8 mouse cellular contexts compared by ENCODE assay signal in genomic region chr13:109907634-109908033, GRCm38 (mm10).
DNase-seq lines count a peak whose midpoint lies in the region; ATAC-seq and TF ChIP-seq lines count a peak whose summit lies in the region.

No protein-coding gene starts in this region.

- peak; percentile 85 for TF ChIP-seq CTCF in bone marrow macrophage, adult 2 months (IDR thresholded peaks at IDR 0.05; ENCODE audit: low read depth, low read length)
- TF ChIP-seq CTCF in embryonic fibroblast, embryonic 13.5 days (IDR thresholded peaks at IDR 0.05; ENCODE audit: borderline replicate concordance, insufficient read depth, low read length): peak; percentile 71
- peak; percentile 61; the same call in 1 of the 2 replicates for TF ChIP-seq CTCF in thymus, adult 2 months (IDR thresholded peaks at IDR 0.05; ENCODE audit: borderline replicate concordance, control insufficient read depth, extremely low read depth, insufficient read depth, low read length, poor library complexity)

- no peak overlapping the region for H3K27ac ChIP-seq in midbrain, embryonic 14.5 days (replicated peaks; ENCODE audit: low read depth, low read length)
- H3K27ac ChIP-seq in midbrain, embryonic 15.5 days: no peak overlapping the region
- H3K27ac ChIP-seq in bone marrow macrophage, adult 2 months (ENCODE audit: insufficient read depth, low read depth, low read length): no peak overlapping the region
- no peak overlapping the region for H3K27ac ChIP-seq in embryonic fibroblast, embryonic 13.5 days (ENCODE audit: insufficient read depth, low read length)
- H3K27ac ChIP-seq in neural tube, embryonic 11.5 days (ENCODE audit: low read depth, low read length): no peak overlapping the region
- H3K27ac ChIP-seq in thymus, adult 2 months (ENCODE audit: control insufficient read depth, insufficient read depth, low read length): peak overlapping the region; percentile 81

- no peak overlapping the region for H3K9ac ChIP-seq in midbrain, embryonic 14.5 days (replicated peaks; ENCODE audit: low read length)
- H3K9ac ChIP-seq in midbrain, embryonic 15.5 days: no peak overlapping the region
- H3K9ac ChIP-seq in neural tube, embryonic 11.5 days (ENCODE audit: low read length): no peak overlapping the region

- no peak for TF ChIP-seq POLR2A in bone marrow macrophage, adult 2 months (IDR thresholded peaks at IDR 0.05; ENCODE audit: borderline replicate concordance, low read depth, low read length)
- no peak for TF ChIP-seq POLR2A in embryonic fibroblast, embryonic 13.5 days (IDR thresholded peaks at IDR 0.05; ENCODE audit: low read depth, low read length)
- no peak for TF ChIP-seq POLR2A in thymus, adult 2 months (IDR thresholded peaks at IDR 0.05; ENCODE audit: control insufficient read depth, extremely low read depth, insufficient read depth, low read length, poor library complexity)

- H3K4me2 ChIP-seq in midbrain, embryonic 14.5 days (ENCODE audit: low read length): no peak overlapping the region
- no peak overlapping the region for H3K4me2 ChIP-seq in midbrain, embryonic 15.5 days
- H3K4me2 ChIP-seq in neural tube, embryonic 11.5 days (ENCODE audit: low read depth): no peak overlapping the region

- WGBS in midbrain, embryonic 14.5 days: 36% methylated on average over 9 of the region's 9 CpGs
- WGBS in midbrain, embryonic 15.5 days: 32% methylated on average over 9 of the region's 9 CpGs
- 34% methylated on average over 9 of the region's 9 CpGs for WGBS in neural tube, embryonic 11.5 days
- WGBS in thymus, adult 2 months: 2% methylated on average over 9 of the region's 9 CpGs

- no peaks in the 10 kb centered on the region for H3K9me3 ChIP-seq in midbrain, embryonic 14.5 days (ENCODE audit: control insufficient read depth, low read length)
- H3K9me3 ChIP-seq in midbrain, embryonic 15.5 days: no peaks in the 10 kb centered on the region
- H3K9me3 ChIP-seq in neural tube, embryonic 11.5 days (ENCODE audit: control insufficient read depth, low read length): no peaks in the 10 kb centered on the region

- DNase-seq in midbrain, embryonic 14.5 days: peak; percentile 87
- DNase-seq in induced T-regulatory cell, adult 2 months (ENCODE audit: low read depth): peak; percentile 95
- peak; percentile 67 for DNase-seq in left cerebral cortex, postnatal 4 days
- peak; percentile 78 for DNase-seq in neural tube, embryonic 11.5 days (ENCODE audit: low spot score)
- peak; percentile 96 for DNase-seq in thymus, adult 2 months

- no peaks in the 10 kb centered on the region for H3K36me3 ChIP-seq in midbrain, embryonic 14.5 days (ENCODE audit: control insufficient read depth, insufficient read depth, low read length)
- no peaks in the 10 kb centered on the region for H3K36me3 ChIP-seq in midbrain, embryonic 15.5 days (replicated peaks)
- H3K36me3 ChIP-seq in neural tube, embryonic 11.5 days (ENCODE audit: control insufficient read depth, insufficient read depth, low read length): no peaks in the 10 kb centered on the region
- H3K36me3 ChIP-seq in thymus, adult 2 months (ENCODE audit: control insufficient read depth, insufficient read depth, low read length): peaks cover 8% of the 10 kb centered on the region; the same call in 1 of the 2 replicates

- no peak overlapping the region for H3K4me3 ChIP-seq in midbrain, embryonic 14.5 days (replicated peaks; ENCODE audit: low read depth, low read length)
- no peak overlapping the region for H3K4me3 ChIP-seq in midbrain, embryonic 15.5 days
- H3K4me3 ChIP-seq in bone marrow macrophage, adult 2 months (ENCODE audit: insufficient read depth, low read length): no peak overlapping the region
- H3K4me3 ChIP-seq in embryonic fibroblast, embryonic 13.5 days (ENCODE audit: insufficient read depth, low read length): no peak overlapping the region
- H3K4me3 ChIP-seq in neural tube, embryonic 11.5 days (ENCODE audit: low read depth, low read length): no peak overlapping the region
- H3K4me3 ChIP-seq in thymus, adult 2 months (ENCODE audit: control insufficient read depth, insufficient read depth, low read length): peak overlapping the region; percentile 29; the same call in 1 of the 2 replicates

- no peaks in the 10 kb centered on the region for H3K27me3 ChIP-seq in midbrain, embryonic 14.5 days (ENCODE audit: control insufficient read depth, insufficient read depth, low read length)
- H3K27me3 ChIP-seq in midbrain, embryonic 15.5 days (replicated peaks): no peaks in the 10 kb centered on the region
- H3K27me3 ChIP-seq in neural tube, embryonic 11.5 days (ENCODE audit: control insufficient read depth, insufficient read depth, low read length): no peaks in the 10 kb centered on the region
- no peaks in the 10 kb centered on the region for H3K27me3 ChIP-seq in thymus, adult 2 months (ENCODE audit: control insufficient read depth, insufficient read depth, low read length)

- ATAC-seq in midbrain, embryonic 14.5 days (ENCODE audit: low FRiP score, low TSS enrichment): no peak
- no peak for ATAC-seq in midbrain, embryonic 15.5 days (replicated peaks)
- ATAC-seq in neural tube, embryonic 11.5 days (ENCODE audit: insufficient read depth, low FRiP score, low TSS enrichment): no peak; the same call in 1 of the 2 replicates

- H3K4me1 ChIP-seq in midbrain, embryonic 14.5 days (ENCODE audit: control insufficient read depth, insufficient read depth, low read length): peaks cover 23% of the 10 kb centered on the region
- H3K4me1 ChIP-seq in midbrain, embryonic 15.5 days: peaks cover 19% of the 10 kb centered on the region
- no peaks in the 10 kb centered on the region for H3K4me1 ChIP-seq in bone marrow macrophage, adult 2 months (ENCODE audit: control insufficient read depth, insufficient read depth, low read length)
- H3K4me1 ChIP-seq in embryonic fibroblast, embryonic 13.5 days (ENCODE audit: control insufficient read depth, insufficient read depth, low read length): peaks cover 2% of the 10 kb centered on the region; the same call in 1 of the 2 replicates
- peaks cover 15% of the 10 kb centered on the region for H3K4me1 ChIP-seq in neural tube, embryonic 11.5 days (ENCODE audit: control insufficient read depth, insufficient read depth, low read length)
- peaks cover 8% of the 10 kb centered on the region for H3K4me1 ChIP-seq in thymus, adult 2 months (replicated peaks; ENCODE audit: control insufficient read depth, insufficient read depth, low read length)

- intact Hi-C loops in left cerebral cortex, postnatal 4 days (cut with DNase I): loop anchor here (5.0 to 10.0 kb wide), 2 partner anchors 130 to 293 kb away; no protein-coding TSS in a partner anchor
